Mouse (Mus musculus) liver, embryonic 14.5 days (tissue): ENCODE data around the gene Dop1a.

Experiments used
- CTCF ChIP-seq: IDR thresholded peaks from 2 replicates; pipeline ENCODE4 v1.5.1; 2016; ENCODE audit warnings: antibody characterized with exemption, low read depth, control low read depth
- EP300 ChIP-seq: IDR thresholded peaks from 2 replicates; pipeline ENCODE4 v1.6.1; 2016; ENCODE audit warnings: antibody characterized with exemption, low read depth

- no peak for TF ChIP-seq CTCF
- TF ChIP-seq EP300, result no peak
Observed at GRCm38 (mm10) chr9:86599723-86600303, 132.9 kb downstream of the Dop1a start.
